ENCODE assay signal across 11 mouse cellular contexts in the genomic region with DNA sequence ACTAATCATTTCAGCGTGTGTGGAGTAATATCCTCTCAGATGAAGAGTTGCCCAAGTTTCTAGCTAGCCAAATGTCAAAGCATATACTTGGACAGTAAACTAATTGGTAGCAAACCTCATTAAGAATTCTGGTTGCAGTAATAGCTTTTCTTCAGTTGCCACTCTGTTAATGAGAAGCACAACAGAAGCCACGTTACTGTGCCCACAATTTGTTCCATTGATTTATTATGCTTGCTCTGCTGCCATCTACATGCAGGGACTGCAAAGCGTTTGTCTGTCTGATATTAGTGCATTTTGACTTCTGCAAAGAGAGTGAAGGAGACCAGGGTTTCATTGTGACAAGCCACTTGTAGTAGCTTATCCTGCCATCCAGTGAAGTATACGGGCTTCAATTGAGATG. TPM values are rescaled to one million over a fixed set of nuclear protein-coding genes. Genes with fewer than 3 reads are reported as not detected.
DNase-seq lines count a peak whose midpoint lies in the region; ATAC-seq and TF ChIP-seq lines count a peak whose summit lies in the region.
"Had no signal": no experiment of that assay in that cellular context is flagged by ENCODE, and none has a peak within 500 bp of the region (broad histone marks: within the 10 kb centered on the region; RNA-seq: fewer than 3 reads in every experiment).

No protein-coding gene starts in this region.

- no peak for TF ChIP-seq EP300 in heart, postnatal 0 days (IDR thresholded peaks at IDR 0.05; ENCODE audit: low read depth)

- H3K4me3 ChIP-seq in heart, postnatal 0 days (ENCODE audit: low read depth, low read length), result no peak overlapping the region
- H3K4me3 ChIP-seq in heart, embryonic 12.5 days, result no peak overlapping the region
- H3K4me3 ChIP-seq: heart, embryonic 15.5 days had no signal

- no peaks in the 10 kb centered on the region for H3K4me1 ChIP-seq in heart, postnatal 0 days (ENCODE audit: control insufficient read depth, insufficient read depth)
- no peaks in the 10 kb centered on the region for H3K4me1 ChIP-seq in heart, embryonic 12.5 days (replicated peaks)
- H3K4me1 ChIP-seq: heart, embryonic 15.5 days had no signal

- no peaks in the 10 kb centered on the region for H3K9me3 ChIP-seq in heart, postnatal 0 days (replicated peaks; ENCODE audit: control insufficient read depth, low read length)
- H3K9me3 ChIP-seq in heart, embryonic 12.5 days (replicated peaks), result no peaks in the 10 kb centered on the region
- H3K9me3 ChIP-seq: heart, embryonic 15.5 days had no signal

- DNase-seq in heart, postnatal 0 days (ENCODE audit: low spot score), result no peak
- peak; percentile 20 for DNase-seq in right cerebral cortex, adult 18-20 months
- no peak for DNase-seq in right cerebral cortex, postnatal 4 days
- DNase-seq in layer of hippocampus, adult 11-12 months (ENCODE audit: low spot score), result peak; percentile 54
- DNase-seq in telencephalon, adult 2 months (ENCODE audit: low read depth, low spot score), result peak; percentile 27
- no peak for DNase-seq in thymus, postnatal 0 days (ENCODE audit: low spot score)
- no peak for DNase-seq in liver
- DNase-seq: lung, adult 2 months had no signal

- no peak overlapping the region for H3K27ac ChIP-seq in heart, postnatal 0 days (ENCODE audit: low read depth)
- H3K27ac ChIP-seq in heart, embryonic 12.5 days (ENCODE audit: poor library complexity, severe bottlenecking), result no peak overlapping the region
- H3K27ac ChIP-seq: heart, embryonic 15.5 days had no signal

- no peak overlapping the region for H3K9ac ChIP-seq in heart, postnatal 0 days (replicated peaks; ENCODE audit: low read depth, low read length)
- H3K9ac ChIP-seq in heart, embryonic 12.5 days, result no peak overlapping the region
- H3K9ac ChIP-seq: heart, embryonic 15.5 days had no signal

- no peaks in the 10 kb centered on the region for H3K27me3 ChIP-seq in heart, postnatal 0 days (ENCODE audit: control insufficient read depth, insufficient read depth, low read length)
- H3K27me3 ChIP-seq in heart, embryonic 12.5 days (replicated peaks), result no peaks in the 10 kb centered on the region
- H3K27me3 ChIP-seq: heart, embryonic 15.5 days had no signal

- no peaks in the 10 kb centered on the region for H3K36me3 ChIP-seq in heart, postnatal 0 days (replicated peaks; ENCODE audit: control insufficient read depth, insufficient read depth, low read length)
- H3K36me3 ChIP-seq in heart, embryonic 12.5 days, result no peaks in the 10 kb centered on the region
- H3K36me3 ChIP-seq: heart, embryonic 15.5 days had no signal

- peak; percentile 32 for TF ChIP-seq CTCF in heart, postnatal 0 days (IDR thresholded peaks at IDR 0.05; ENCODE audit: low read depth)

- no peak for ATAC-seq in heart, postnatal 0 days (ENCODE audit: insufficient read depth, low read depth)
- ATAC-seq in heart, embryonic 12.5 days (ENCODE audit: insufficient number of reproducible peaks, low FRiP score), result no peak

- 49% methylated on average over 4 of the region's 4 CpGs for WGBS in heart, postnatal 0 days
- 55% methylated on average over 4 of the region's 4 CpGs for WGBS in heart, embryonic 12.5 days

- H3K4me2 ChIP-seq in heart, postnatal 0 days (ENCODE audit: low read depth, low read length), result no peak overlapping the region
- H3K4me2 ChIP-seq in heart, embryonic 12.5 days, result no peak overlapping the region
- H3K4me2 ChIP-seq: heart, embryonic 15.5 days had no signal

RNA-seq across cellular contexts. Expression of gene Gm5415, which starts 6.8 kb away (rescaled TPM):
- total RNA-seq in heart, postnatal 0 days (2014; rRNA removed; ENCODE audit: low replicate concordance), result not detected in 2 replicates
- not detected in 2 replicates for polyA plus RNA-seq in heart, postnatal 0 days (2015; fragmentation: Nextera tagmentation; extraction: Ambion mirVana)
- polyA plus RNA-seq in heart, embryonic 12.5 days (2016; fragmentation: Nextera tagmentation; extraction: Ambion mirVana), result not detected in 2 replicates
- not detected in 2 replicates for polyA plus RNA-seq in thymus, postnatal 0 days (2015; fragmentation: Nextera tagmentation; extraction: Ambion mirVana)
- polyA plus RNA-seq: heart, embryonic 15.5 days; large intestine, adult 2 months; lung, adult 2 months had no signal

Comparison
In these comparisons a context has a peak if more than half of its experiments do, and no peak if none do; other contexts are left out.
1. DNase-seq: peak in right cerebral cortex, adult 18-20 months (single experiment), layer of hippocampus, adult 11-12 months (single experiment) and telencephalon, adult 2 months (single experiment); none in heart, postnatal 0 days (single experiment), right cerebral cortex, postnatal 4 days (single experiment), thymus, postnatal 0 days (single experiment) and liver (single experiment).